Mouse (Mus musculus) limb, embryonic 11.5 days (tissue): ENCODE results near the gene Mtfp1. TPM values are rescaled to one million over a fixed set of nuclear protein-coding genes. Genes with fewer than 3 reads are reported as not detected.
"Not testable (repeated sequence)": the region's sequence is repeated elsewhere in the genome, so short reads cannot be mapped to it uniquely, and the experiment has no call there.

ENCODE experiments used
- ATAC-seq: fragments of 200-750 bp; cut with Nextera tagmentation; 2 replicates; pipeline ENCODE4 v1.8.0; 2017; ENCODE audit warnings: low read depth; ENCODE audit not compliant: insufficient number of reproducible peaks, low FRiP score, low TSS enrichment
- DNase-seq: peaks from one replicate; pipeline ENCODE4 v3.0.0-alpha.2; 2015; ENCODE audit warnings: low spot score
- H3K27ac ChIP-seq: fragments of 300-500 bp; sonication (generic); replicated peaks from 2 replicates; pipeline ENCODE4 v1.5.1; 2014; ENCODE audit warnings: low read depth, mild to moderate bottlenecking, low read length
- H3K27me3 ChIP-seq: fragments of 300-500 bp; sonication (generic); 2 replicates; pipeline ENCODE4 v1.6.1; 2014; ENCODE audit warnings: mild to moderate bottlenecking, low read length, mixed read lengths; ENCODE audit not compliant: control insufficient read depth, insufficient read depth
- H3K36me3 ChIP-seq: fragments of 300-500 bp; sonication (generic); 2 replicates; pipeline ENCODE4 v1.6.1; 2014; ENCODE audit warnings: mild to moderate bottlenecking, low read length, moderate library complexity, mixed read lengths; ENCODE audit not compliant: control insufficient read depth, insufficient read depth
- H3K4me1 ChIP-seq: fragments of 300-500 bp; sonication (generic); 2 replicates; pipeline ENCODE4 v1.6.1; 2014; ENCODE audit warnings: low read length, mixed read lengths; ENCODE audit not compliant: control insufficient read depth, insufficient read depth
- H3K4me2 ChIP-seq: fragments of 300-500 bp; sonication (generic); 2 replicates; pipeline ENCODE4 v1.6.1; 2014; ENCODE audit warnings: low read depth, mild to moderate bottlenecking, moderate library complexity; ENCODE audit not compliant: severe bottlenecking
- H3K4me3 ChIP-seq: fragments of 300-500 bp; sonication (generic); 2 replicates; pipeline ENCODE4 v1.5.1; 2014; ENCODE audit warnings: low read depth, low read length
- H3K9ac ChIP-seq: fragments of 300-500 bp; sonication (generic); 2 replicates; pipeline ENCODE4 v1.6.1; 2014; ENCODE audit warnings: mild to moderate bottlenecking, low read length
- H3K9me3 ChIP-seq: fragments of 300-500 bp; sonication (generic); 2 replicates; pipeline ENCODE4 v1.6.1; 2016; ENCODE audit warnings: low read length; ENCODE audit not compliant: control insufficient read depth
- WGBS: fragments of 180-500 bp; shearing (Covaris S2); extraction: QIAGEN DNeasy Blood & Tissue Kit; methylation state at CpG from one replicate; pipeline ENCODE4 v1.1.7; 2014; 5-methylcytosine and 5-hydroxymethylcytosine counted together
- polyA plus RNA-seq: library from polyadenylated mRNA; unstranded; fragments of >200 nt; fragmentation: Nextera tagmentation; extraction: Ambion mirVana; gene quantifications from 2 replicates; pipeline ENCODE4 v1.2.1, GENCODE M21; 2014

Gene Mtfp1
- polyA plus RNA-seq, 1 experiment from 2014 or later = 10.9 TPM

- 88% methylated on average over 4 of the region's 4 CpGs for WGBS
- Histone ChIP-seq H3K4me1 (no peaks in the 10 kb centered on the region), H3K27ac (no peak overlapping the region), H3K36me3 (no peaks in the 10 kb centered on the region), H3K9me3 (no peaks in the 10 kb centered on the region), H3K27me3 (no peaks in the 10 kb centered on the region), H3K4me2 (no peak overlapping the region), H3K4me3 (no peak overlapping the region), H3K9ac (no peak overlapping the region)
- ATAC-seq (no peak), DNase-seq (no peak)
These were observed 16.8 kb upstream of the Mtfp1 start for GRCm38 (mm10) chr11:4112033-4112432.

GRCm38 (mm10) chr11:4108691-4109090 lies 13.4 kb upstream of the Mtfp1 start:
- H3K4me3 ChIP-seq = no peak overlapping the region
- H3K9ac ChIP-seq = no peak overlapping the region
- ATAC-seq (no peak), DNase-seq (no peak)
- 67% methylated on average over 7 of the region's 7 CpGs for WGBS
- no peak overlapping the region for H3K4me2 ChIP-seq
- H3K36me3 ChIP-seq = no peaks in the 10 kb centered on the region
- H3K4me1 ChIP-seq = no peaks in the 10 kb centered on the region
- H3K27me3 ChIP-seq = no peaks in the 10 kb centered on the region
- H3K9me3 ChIP-seq = no peaks in the 10 kb centered on the region
- no peak overlapping the region for H3K27ac ChIP-seq

- not testable (repeated sequence) for H3K9me3 ChIP-seq, H3K27me3 ChIP-seq, H3K36me3 ChIP-seq, ATAC-seq, H3K4me3 ChIP-seq, H3K27ac ChIP-seq, DNase-seq, H3K4me2 ChIP-seq, H3K4me1 ChIP-seq, H3K9ac ChIP-seq
- WGBS = 85% methylated on average over 6 of the region's 6 CpGs
These were observed 12.7 kb upstream of the Mtfp1 start for GRCm38 (mm10) chr11:4107901-4108300.

DNA sequence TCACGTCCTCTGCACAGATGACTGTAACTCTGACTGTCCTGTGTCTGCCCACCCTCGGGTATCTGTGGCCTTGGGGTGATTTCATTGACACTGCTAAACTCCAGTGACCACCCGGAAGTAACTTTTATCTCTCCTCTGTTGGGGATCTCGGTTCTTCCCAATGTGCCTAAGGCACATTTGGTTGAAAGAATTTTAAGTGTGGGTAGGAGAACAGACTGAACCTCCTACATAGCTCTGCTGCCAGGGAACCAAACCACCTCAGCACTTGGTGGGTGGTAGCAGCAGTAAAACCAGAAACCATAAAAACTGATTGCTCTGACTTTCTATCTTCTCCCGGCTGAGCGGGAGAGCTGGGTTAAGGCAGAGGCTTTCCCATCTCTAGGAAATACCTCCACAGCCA lies 10.2 kb upstream of the Mtfp1 start:
- no peak overlapping the region for H3K9ac ChIP-seq
- H3K36me3 ChIP-seq = no peaks in the 10 kb centered on the region
- H3K4me2 ChIP-seq = no peak overlapping the region
- H3K9me3 ChIP-seq = no peaks in the 10 kb centered on the region
- no peak overlapping the region for H3K27ac ChIP-seq
- WGBS = 42% methylated on average over 6 of the region's 6 CpGs
- H3K27me3 ChIP-seq = no peaks in the 10 kb centered on the region
- ATAC-seq (no peak), DNase-seq (no peak)
- no peak overlapping the region for H3K4me3 ChIP-seq
- no peaks in the 10 kb centered on the region for H3K4me1 ChIP-seq

DNA sequence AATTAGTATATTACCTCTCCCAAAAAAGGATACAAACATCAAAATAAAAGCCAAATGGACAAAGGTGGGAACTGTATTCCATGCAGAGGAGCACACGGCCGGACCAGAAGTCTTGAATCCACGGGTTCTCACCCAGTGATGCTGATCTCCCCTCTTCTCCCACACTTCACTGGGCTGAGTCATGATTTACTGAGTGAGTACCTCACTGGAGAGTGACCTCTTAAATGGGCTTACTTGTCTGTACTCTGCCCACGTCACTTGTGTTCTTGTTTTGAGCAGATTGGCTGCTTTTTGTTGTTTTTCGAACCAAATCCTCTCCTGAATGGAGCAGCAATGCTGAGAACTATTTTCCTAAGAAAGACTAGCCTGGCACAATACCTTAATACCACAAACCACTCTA lies 9.7 kb upstream of the Mtfp1 start:
- Histone ChIP-seq H3K4me1 (no peaks in the 10 kb centered on the region), H3K9me3 (no peaks in the 10 kb centered on the region), H3K4me2 (no peak overlapping the region), H3K36me3 (no peaks in the 10 kb centered on the region), H3K4me3 (no peak overlapping the region), H3K27ac (no peak overlapping the region), H3K27me3 (no peaks in the 10 kb centered on the region), H3K9ac (no peak overlapping the region)
- DNase-seq = no peak
- ATAC-seq = no peak
- 80% methylated on average over 5 of the region's 5 CpGs for WGBS

- H3K9ac ChIP-seq = no peak overlapping the region
- H3K4me2 ChIP-seq = no peak overlapping the region
- no peaks in the 10 kb centered on the region for H3K36me3 ChIP-seq
- H3K4me1 ChIP-seq = no peaks in the 10 kb centered on the region
- DNase-seq = no peak
- ATAC-seq = no peak
- H3K4me3 ChIP-seq = no peak overlapping the region
- H3K27me3 ChIP-seq = no peaks in the 10 kb centered on the region
- no peaks in the 10 kb centered on the region for H3K9me3 ChIP-seq
- WGBS = 83% methylated on average over 14 of the region's 14 CpGs
- H3K27ac ChIP-seq = no peak overlapping the region
These were observed 8.3 kb upstream of the Mtfp1 start for GRCm38 (mm10) chr11:4103522-4103921.

DNA sequence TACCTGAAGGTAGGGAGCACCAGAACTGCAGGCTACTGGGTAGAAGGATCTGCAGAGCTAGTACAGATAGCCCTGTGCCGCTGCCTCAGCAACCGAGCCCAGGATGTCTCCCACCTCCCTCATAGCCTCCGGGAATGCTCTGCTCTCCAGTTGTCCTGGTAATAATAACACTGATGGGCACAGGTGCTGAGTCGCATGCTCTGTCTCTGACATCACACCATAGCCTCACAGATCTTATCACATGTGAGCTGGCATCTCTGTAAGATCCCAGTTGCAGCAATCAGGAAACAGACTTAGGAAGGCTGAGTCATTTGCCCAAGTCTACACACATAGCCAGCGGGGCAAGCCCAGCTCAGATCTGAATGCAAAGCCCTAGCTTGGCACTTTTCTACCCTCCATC lies 6.6 kb upstream of the Mtfp1 start:
- no peaks in the 10 kb centered on the region for H3K9me3 ChIP-seq
- no peak overlapping the region for H3K4me2 ChIP-seq
- peaks cover 5% of the 10 kb centered on the region for H3K4me1 ChIP-seq
- H3K27ac ChIP-seq = no peak overlapping the region
- 76% methylated on average over 5 of the region's 5 CpGs for WGBS
- H3K27me3 ChIP-seq = no peaks in the 10 kb centered on the region
- no peaks in the 10 kb centered on the region for H3K36me3 ChIP-seq
- no peak for DNase-seq
- H3K9ac ChIP-seq = no peak overlapping the region
- no peak overlapping the region for H3K4me3 ChIP-seq
- no peak for ATAC-seq

- ATAC-seq (no peak), DNase-seq (no peak)
- 76% methylated on average over 3 of the region's 3 CpGs for WGBS
These were observed 4.2 kb upstream of the Mtfp1 start for GRCm38 (mm10) chr11:4099447-4099846.

DNA sequence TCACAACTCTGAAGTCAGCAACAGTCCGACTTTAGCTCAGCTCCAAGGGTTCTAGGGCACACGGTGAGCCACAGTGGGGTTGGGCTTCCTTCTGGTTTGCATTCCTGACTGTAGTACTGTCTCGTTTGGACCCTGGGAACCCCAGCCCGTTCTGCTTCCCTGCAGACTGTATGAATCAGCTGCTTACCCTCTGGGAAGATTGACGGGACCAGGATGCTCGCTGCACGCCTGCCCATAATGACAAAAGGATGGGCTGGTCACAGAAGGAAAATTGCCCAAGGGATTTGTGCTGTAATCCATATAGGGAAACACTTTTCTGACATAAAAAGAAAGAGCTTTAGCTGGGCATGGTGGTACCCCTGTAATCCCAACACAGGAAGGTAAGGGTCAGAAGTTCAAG lies 3.6 kb upstream of the Mtfp1 start:
- Histone ChIP-seq H3K9me3 (no peaks in the 10 kb centered on the region), H3K4me1 (peaks cover 15% of the 10 kb centered on the region), H3K36me3 (no peaks in the 10 kb centered on the region), H3K27ac (no peak overlapping the region), H3K27me3 (no peaks in the 10 kb centered on the region), H3K4me3 (no peak overlapping the region), H3K4me2 (no peak overlapping the region), H3K9ac (no peak overlapping the region)
- DNase-seq (no peak), ATAC-seq (no peak)
- WGBS = 78% methylated on average over 7 of the region's 7 CpGs

More at GRCm38 (mm10) chr11:4099447-4099846, 4.2 kb upstream of the Mtfp1 start:
- Histone ChIP-seq H3K27me3 (no peaks in the 10 kb centered on the region), H3K4me1 (peaks cover 14% of the 10 kb centered on the region), H3K9ac (no peak overlapping the region), H3K4me3 (no peak overlapping the region), H3K4me2 (no peak overlapping the region), H3K36me3 (no peaks in the 10 kb centered on the region), H3K27ac (no peak overlapping the region), H3K9me3 (no peaks in the 10 kb centered on the region)
